Mouse (Mus musculus): ENCODE measurements around the gene Olfr1425.
"Not testable (repeated sequence)": the region's sequence is repeated elsewhere in the genome, so short reads cannot be mapped to it uniquely, and the experiment has no call there.

Olfr1425 gene

GRCm38 (mm10) chr19:12077631-12078030 lies at the start of gene Olfr1425:
Gene Olfr1425, minus strand, starts transcription at chr19:12077731.
- DNase-seq (ENCODE audit: low read depth, low spot score) = not testable (repeated sequence)

GRCm38 (mm10) chr19:12123103-12123502 lies 45.6 kb upstream of the Olfr1425 start, which contains the start of gene Olfr76:
Gene Olfr76, minus strand, starts transcription at chr19:12123203.
- no peak for DNase-seq (ENCODE audit: low read depth, low spot score)

- no peak for DNase-seq (ENCODE audit: low read depth, low spot score)
Measured at GRCm38 (mm10) chr19:12116464-12116863, 38.9 kb upstream of the Olfr1425 start.

GRCm38 (mm10) chr19:12115797-12116196 lies 38.3 kb upstream of the Olfr1425 start, which contains the start of gene Olfr1428:
Gene Olfr1428, minus strand, starts transcription at chr19:12115897.
- DNase-seq (ENCODE audit: low read depth, low spot score) = no peak

DNA sequence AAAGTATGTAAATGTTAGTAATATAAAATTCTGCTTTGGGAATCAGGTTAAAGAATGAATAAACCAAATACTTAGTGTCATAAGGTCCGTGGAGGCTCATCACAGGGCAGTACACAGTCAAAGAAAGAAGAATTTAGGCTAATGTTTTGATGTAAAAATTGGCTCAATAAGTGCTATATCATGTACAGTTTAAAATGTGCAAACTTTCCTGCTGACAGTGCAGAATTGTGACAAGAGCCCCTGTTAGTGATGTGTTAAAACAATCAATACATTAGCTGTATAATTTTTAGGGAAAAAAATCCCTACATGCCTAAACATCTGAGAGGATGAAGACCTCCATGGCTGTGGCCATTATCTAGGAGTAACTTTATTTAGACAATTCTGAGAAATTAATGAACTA lies 36.3 kb upstream of the Olfr1425 start:
- DNase-seq (ENCODE audit: low read depth, low spot score) = no peak

DNA sequence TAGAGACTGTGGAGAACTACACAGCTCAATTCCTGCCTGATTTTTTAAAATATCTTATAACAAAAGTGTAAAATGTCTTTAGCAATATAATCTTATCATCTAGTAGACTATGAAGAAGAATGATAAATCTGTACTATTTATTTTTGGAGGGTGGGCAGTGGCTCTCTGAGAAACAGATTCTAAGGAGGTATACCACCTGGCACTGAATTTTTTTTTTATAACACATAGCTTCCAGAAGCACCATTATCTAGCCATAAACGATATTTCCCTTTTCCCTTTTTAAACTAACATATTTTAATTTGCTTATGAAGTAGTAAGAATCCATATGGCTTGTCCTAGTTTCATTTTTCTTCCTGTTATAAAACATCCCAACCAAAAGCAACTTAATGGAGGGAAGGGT lies 27.0 kb upstream of the Olfr1425 start:
- DNase-seq (ENCODE audit: low read depth, low spot score) = no peak

GRCm38 (mm10) chr19:12103234-12103633 lies 25.7 kb upstream of the Olfr1425 start, which contains the start of gene Olfr1427:
Gene Olfr1427, minus strand, starts transcription at chr19:12103334.
- no peak for DNase-seq (ENCODE audit: low read depth, low spot score)

DNA sequence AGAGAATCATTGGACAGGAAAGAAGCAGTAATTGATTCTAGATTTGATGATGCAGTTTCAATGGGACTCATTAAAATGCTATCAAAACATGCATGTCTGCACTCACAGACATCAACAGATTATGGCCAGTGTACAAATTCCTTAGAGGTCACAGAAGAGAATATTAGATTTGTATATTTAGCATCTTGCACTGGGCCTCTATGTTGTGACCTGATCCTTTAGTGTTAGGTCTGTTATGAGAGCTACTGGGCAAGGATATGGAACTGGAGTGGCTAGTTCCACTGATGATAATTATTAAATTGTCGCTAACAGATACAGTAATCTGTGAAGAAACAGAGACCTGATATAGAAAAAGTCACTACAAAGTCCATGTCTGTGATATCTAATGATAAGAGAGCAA lies 14.4 kb upstream of the Olfr1425 start, which contains the start of gene Olfr1426:
Gene Olfr1426, minus strand, starts transcription at position 101 of the 400 bp plus-strand sequence.
- no peak for DNase-seq (ENCODE audit: low read depth, low spot score)

DNA sequence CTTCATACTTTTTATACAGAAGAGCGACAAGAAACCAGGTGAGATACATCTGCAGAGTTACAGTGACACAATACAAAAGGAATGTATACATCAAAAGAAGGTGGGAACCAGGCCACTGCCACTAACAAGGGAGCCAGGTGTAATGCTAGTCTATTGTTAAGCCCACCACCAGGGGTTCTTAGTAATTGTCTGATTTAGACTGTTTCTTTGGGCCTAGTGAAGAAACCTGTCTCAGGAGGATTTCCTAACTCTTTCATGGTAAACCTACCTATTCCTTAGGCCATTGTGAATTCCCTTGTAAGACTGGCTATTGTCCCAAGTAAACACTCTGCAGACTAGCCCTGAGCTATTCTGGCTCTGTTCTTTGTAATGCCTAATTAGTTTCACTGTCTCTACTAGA lies 8.0 kb downstream of the Olfr1425 start:
- not testable (repeated sequence) for DNase-seq (ENCODE audit: low read depth, low spot score)

DNA sequence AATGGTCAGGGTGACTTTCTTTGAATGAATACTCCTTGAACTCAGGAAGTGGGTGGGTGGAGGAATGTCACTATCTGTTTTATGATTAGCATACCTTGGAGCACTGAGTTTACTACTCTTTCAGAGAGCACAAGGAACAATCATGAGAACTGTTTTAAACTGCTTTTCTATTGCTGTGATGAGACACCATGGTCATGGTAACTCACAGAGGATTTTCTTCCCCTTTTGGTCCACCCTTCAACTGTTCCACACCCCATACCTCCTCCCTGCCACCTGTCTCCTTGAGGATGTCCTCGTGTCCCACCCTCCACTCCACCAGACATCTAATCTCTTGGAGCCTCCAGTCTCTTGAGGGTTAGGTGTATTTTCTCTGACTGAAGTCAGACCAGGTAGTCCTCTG lies 9.7 kb downstream of the Olfr1425 start:
- DNase-seq (ENCODE audit: low read depth, low spot score) = not testable (repeated sequence)

DNA sequence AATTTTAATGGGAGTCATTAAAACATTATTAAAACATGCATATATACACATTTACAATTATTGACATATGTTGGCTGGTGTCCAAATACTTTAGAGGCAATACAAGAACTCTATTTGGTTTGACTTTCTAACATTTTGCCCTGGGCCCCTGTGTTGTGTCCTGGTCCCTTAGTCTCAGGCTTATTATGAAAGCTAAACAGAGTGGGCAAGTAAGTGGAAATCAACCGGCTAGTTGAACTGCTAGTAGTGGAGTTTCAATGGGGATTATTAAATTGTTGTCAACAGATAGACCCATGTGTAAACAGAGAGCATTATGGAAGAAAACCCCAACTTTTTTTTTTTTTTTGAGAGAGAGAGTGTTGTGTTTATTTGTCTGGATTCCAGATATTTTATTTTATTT lies 14.9 kb downstream of the Olfr1425 start, which contains the start of gene Olfr1424:
Gene Olfr1424, minus strand, starts transcription at position 101 of the 400 bp plus-strand sequence.
- DNase-seq (ENCODE audit: low read depth, low spot score) = not testable (repeated sequence)

DNA sequence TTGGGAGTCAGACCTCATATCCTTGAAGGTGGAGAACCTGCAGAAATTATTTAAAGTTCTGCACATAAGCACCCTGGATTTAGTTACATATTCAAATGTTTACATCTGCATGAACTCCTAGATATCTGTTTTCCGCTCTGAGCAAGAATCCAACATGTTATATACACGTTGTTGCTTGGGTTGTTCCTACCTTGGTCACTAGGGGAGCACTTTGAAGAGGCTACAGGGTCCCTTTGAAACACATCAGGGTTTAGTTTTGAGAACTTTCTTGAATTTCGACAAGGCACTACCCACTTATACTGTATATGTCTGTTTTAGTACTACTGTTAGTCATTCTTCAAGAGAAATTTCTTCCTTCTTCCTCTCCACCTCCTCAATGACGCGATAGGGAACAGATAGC lies 34.4 kb downstream of the Olfr1425 start:
- no peak for DNase-seq (ENCODE audit: low read depth, low spot score)

GRCm38 (mm10) chr19:12041217-12041616 lies 36.3 kb downstream of the Olfr1425 start, which contains the start of gene Olfr1423:
Gene Olfr1423, minus strand, starts transcription at chr19:12041317.
- no peak for DNase-seq (ENCODE audit: low read depth, low spot score)

GRCm38 (mm10) chr19:12037727-12038126 lies 39.8 kb downstream of the Olfr1425 start:
- DNase-seq (ENCODE audit: low read depth, low spot score) = no peak

- no peak for DNase-seq (ENCODE audit: low read depth, low spot score)
Measured at GRCm38 (mm10) chr19:12026606-12027005, 50.9 kb downstream of the Olfr1425 start.

DNA sequence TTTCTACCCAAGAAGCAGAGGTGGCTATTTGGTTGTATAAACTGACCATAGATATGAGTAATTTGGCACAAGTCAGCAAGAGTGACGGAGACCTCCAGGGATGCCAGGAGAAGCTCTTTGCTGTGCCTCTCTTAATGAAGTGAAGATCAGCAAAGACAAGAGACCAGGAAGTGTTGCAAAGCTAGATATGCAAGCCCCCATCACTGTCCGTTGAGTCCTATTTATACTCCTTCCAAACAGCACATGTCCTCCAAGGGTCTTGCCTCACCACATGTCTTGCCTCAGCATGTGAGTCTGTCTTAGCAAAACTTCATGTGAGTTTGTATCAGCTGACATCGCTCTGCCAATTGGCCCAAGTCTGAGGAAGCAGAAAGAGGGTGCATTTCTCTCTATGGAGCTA lies 52.2 kb downstream of the Olfr1425 start:
- no peak for DNase-seq (ENCODE audit: low read depth, low spot score)

- DNase-seq (ENCODE audit: low read depth, low spot score) = no peak
Measured at GRCm38 (mm10) chr19:12024149-12024548, 53.4 kb downstream of the Olfr1425 start.

All from embryo, embryonic 11.5 days (tissue).